Mouse (Mus musculus) thymus, adult 2 months (tissue): Measurements from ENCODE around the gene Mettl23. TPM values are rescaled to one million over a fixed set of nuclear protein-coding genes. Genes with fewer than 3 reads are reported as not detected.

Experiments used
- DNase-seq: peaks from one replicate; pipeline ENCODE4 v3.0.0; 2021
- H3K27ac ChIP-seq: fragments of 200-500 bp; 2 replicates; pipeline ENCODE4 v1.5.1; 2012; ENCODE audit warnings: low read length, control low read depth; ENCODE audit not compliant: control insufficient read depth, insufficient read depth
- H3K27me3 ChIP-seq: fragments of 200-500 bp; 2 replicates; pipeline ENCODE4 v1.6.1; 2012; ENCODE audit warnings: mild to moderate bottlenecking, low read length, moderate library complexity, mixed read lengths; ENCODE audit not compliant: control insufficient read depth, insufficient read depth
- H3K36me3 ChIP-seq: fragments of 200-500 bp; 2 replicates; pipeline ENCODE4 v1.6.1; 2012; ENCODE audit warnings: mild to moderate bottlenecking, low read length, moderate library complexity; ENCODE audit not compliant: control insufficient read depth, insufficient read depth
- H3K4me1 ChIP-seq: fragments of 200-500 bp; replicated peaks from 2 replicates; pipeline ENCODE4 v1.6.1; 2012; ENCODE audit warnings: low read length; ENCODE audit not compliant: control insufficient read depth, insufficient read depth
- H3K4me3 ChIP-seq: fragments of 200-500 bp; 2 replicates; pipeline ENCODE4 v1.5.1; 2012; ENCODE audit warnings: mild to moderate bottlenecking, low read length, control low read depth, moderate library complexity; ENCODE audit not compliant: control insufficient read depth, insufficient read depth
- CTCF ChIP-seq: fragments of 200-500 bp; IDR thresholded peaks from 2 replicates; pipeline ENCODE4 v1.5.1; 2012; ENCODE audit warnings: mild to moderate bottlenecking, control low read depth, low read length, moderate library complexity, borderline replicate concordance; ENCODE audit not compliant: control insufficient read depth, poor library complexity, insufficient read depth; ENCODE audit errors: extremely low read depth
- POLR2A ChIP-seq: fragments of 200-500 bp; IDR thresholded peaks from 2 replicates; pipeline ENCODE4 v1.6.1; 2012; ENCODE audit warnings: mild to moderate bottlenecking, low read length, control low read depth, moderate library complexity; ENCODE audit not compliant: control insufficient read depth, poor library complexity, insufficient read depth; ENCODE audit errors: extremely low read depth
- WGBS: fragments of 180-500 bp; shearing (Covaris S2); methylation state at CpG from one replicate; pipeline ENCODE4 v1.1.7; 2018; 5-methylcytosine and 5-hydroxymethylcytosine counted together
- polyA plus RNA-seq: library from polyadenylated mRNA; depleted of rRNA; stranded (reverse); fragments of >200 nt; gene quantifications from 2 replicates; pipeline ENCODE4 v1.2.3, GENCODE M21; 2012

Mettl23 gene
- polyA plus RNA-seq, 1 experiment = 82.6 TPM

- H3K4me1 ChIP-seq = no peaks in the 10 kb centered on the region
- TF ChIP-seq CTCF = no peak
- TF ChIP-seq POLR2A = no peak
- no peaks in the 10 kb centered on the region for H3K27me3 ChIP-seq
- H3K4me3 ChIP-seq = peak overlapping the region; percentile 85
- peaks cover 33% of the 10 kb centered on the region for H3K36me3 ChIP-seq
- no peak for DNase-seq
- H3K27ac ChIP-seq = peak overlapping the region; percentile 81
- under 1% methylated on average over 29 of the region's 29 CpGs for WGBS
These were observed 8.7 kb downstream of the Mettl23 start for GRCm38 (mm10) chr11:116851576-116852290.

- no peaks in the 10 kb centered on the region for H3K4me1 ChIP-seq
- H3K27ac ChIP-seq = peak within 1 kb of the TSS; percentile 81
- H3K4me3 ChIP-seq = peak within 1 kb of the TSS; percentile 85
- peaks cover 33% of the 10 kb centered on the region for H3K36me3 ChIP-seq
- WGBS = under 1% methylated on average over 88 of the region's 91 CpGs
- no peak for TF ChIP-seq CTCF
- no peak for TF ChIP-seq POLR2A
- peak; percentile 84 for DNase-seq
- no peaks in the 10 kb centered on the region for H3K27me3 ChIP-seq
These were observed 9.3 kb downstream of the Mettl23 start, which contains the start of gene Mfsd11 for GRCm38 (mm10) chr11:116852291-116852890. Gene Mfsd11 (plus strand): TSS chr11:116852440.

DNA sequence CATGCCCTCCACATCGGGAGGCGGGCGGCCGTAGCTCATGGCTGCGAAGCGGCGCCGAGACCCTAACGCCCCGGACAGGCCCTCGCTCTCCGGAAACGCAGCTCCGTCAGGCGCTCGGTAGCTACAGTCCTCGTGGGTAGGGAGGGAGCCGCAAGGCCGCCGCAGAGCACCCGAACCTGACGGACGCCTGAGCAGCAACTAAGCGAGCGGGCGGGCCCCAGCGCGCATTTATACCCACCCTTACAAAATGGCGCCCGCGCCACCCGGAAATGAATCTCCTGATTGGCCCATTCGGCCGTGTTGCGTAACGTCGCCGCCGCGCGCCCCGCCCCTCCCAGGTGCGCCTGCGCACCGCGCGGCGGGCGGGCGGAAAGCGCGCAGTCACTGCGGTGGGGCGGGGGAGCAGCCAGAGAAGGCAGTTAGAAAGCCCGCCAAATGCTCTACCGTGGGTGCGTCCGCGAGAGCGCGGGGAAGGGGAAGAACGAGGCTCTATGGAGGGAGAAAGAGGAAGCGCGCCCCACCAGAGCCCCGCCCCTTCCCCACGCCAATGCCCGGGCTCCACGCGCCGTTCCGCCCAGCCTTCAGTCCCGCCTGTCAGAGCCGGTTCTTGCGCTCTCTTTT lies 9.9 kb downstream of the Mettl23 start, which contains the start of gene Srsf2:
TSS of gene Srsf2 (minus strand) at position 204 of the 621 bp plus-strand sequence.
- under 1% methylated on average over 72 of the region's 74 CpGs for WGBS
- Histone ChIP-seq H3K4me1 (no peaks in the 10 kb centered on the region), H3K36me3 (peaks cover 32% of the 10 kb centered on the region), H3K4me3 (peak within 1 kb of the TSS; percentile 85), H3K27me3 (no peaks in the 10 kb centered on the region), H3K27ac (peak within 1 kb of the TSS; percentile 81)
- peak; percentile 94 for DNase-seq
- TF ChIP-seq POLR2A (peak; percentile 99), CTCF (0 out of 2 replicates have a peak, but pooled peaks have one; percentile 34)

DNA sequence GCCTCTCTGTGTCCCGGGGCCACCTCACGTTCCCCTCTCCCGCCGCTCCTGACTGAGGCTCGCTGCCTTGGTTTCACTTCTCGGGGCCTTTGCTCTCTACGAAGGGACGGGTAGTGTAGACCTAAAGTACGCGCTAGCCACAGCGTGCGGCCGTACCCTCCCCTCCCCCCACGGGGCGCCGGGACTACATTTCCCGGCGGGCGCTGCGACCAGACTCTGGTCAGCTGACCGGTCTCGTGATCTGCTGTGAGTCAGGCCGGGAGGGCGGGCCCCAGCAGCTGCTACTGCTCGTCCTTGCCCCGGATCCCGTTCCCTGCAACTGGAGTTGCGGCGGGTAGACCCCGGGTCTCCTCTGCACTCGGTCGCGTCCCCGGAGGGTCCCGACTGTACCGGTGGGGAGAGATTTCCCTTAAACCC lies 10.4 kb downstream of the Mettl23 start:
- H3K27ac ChIP-seq = peak overlapping the region; percentile 79
- H3K27me3 ChIP-seq = no peaks in the 10 kb centered on the region
- peaks cover 27% of the 10 kb centered on the region for H3K36me3 ChIP-seq
- DNase-seq = peak; percentile 97
- no peaks in the 10 kb centered on the region for H3K4me1 ChIP-seq
- TF ChIP-seq CTCF (peak; percentile 14; the same call in 1 of the 2 replicates), POLR2A (peak; percentile 44; the same call in 1 of the 2 replicates)
- H3K4me3 ChIP-seq = peak overlapping the region; percentile 78
- under 1% methylated on average over 36 of the region's 36 CpGs for WGBS

DNA sequence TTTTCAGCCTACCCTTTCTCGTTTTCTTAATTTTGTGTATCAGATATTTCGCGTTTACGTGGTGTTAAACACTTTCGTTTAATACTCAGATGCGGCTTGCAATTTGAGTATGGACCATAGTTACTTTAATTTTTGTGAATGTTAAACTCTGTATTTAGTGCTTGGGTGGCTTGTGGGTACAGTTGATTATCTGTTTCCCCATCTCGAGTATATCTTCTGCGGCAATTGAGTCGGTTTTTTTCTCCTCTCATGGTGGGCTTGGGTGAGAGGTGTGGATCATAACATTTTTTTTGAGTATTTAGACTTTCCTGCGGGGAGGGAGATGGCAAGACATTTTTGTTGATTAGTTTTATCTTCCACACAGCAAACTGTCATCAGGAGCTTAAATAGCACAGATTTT lies 11.2 kb downstream of the Mettl23 start:
- Histone ChIP-seq H3K27me3 (no peaks in the 10 kb centered on the region), H3K27ac (no peak overlapping the region), H3K4me3 (peak overlapping the region; percentile 78; the same call in 1 of the 2 replicates), H3K36me3 (peaks cover 21% of the 10 kb centered on the region), H3K4me1 (no peaks in the 10 kb centered on the region)
- DNase-seq = no peak
- TF ChIP-seq POLR2A = no peak
- WGBS = 4% methylated on average over 10 of the region's 10 CpGs

DNA sequence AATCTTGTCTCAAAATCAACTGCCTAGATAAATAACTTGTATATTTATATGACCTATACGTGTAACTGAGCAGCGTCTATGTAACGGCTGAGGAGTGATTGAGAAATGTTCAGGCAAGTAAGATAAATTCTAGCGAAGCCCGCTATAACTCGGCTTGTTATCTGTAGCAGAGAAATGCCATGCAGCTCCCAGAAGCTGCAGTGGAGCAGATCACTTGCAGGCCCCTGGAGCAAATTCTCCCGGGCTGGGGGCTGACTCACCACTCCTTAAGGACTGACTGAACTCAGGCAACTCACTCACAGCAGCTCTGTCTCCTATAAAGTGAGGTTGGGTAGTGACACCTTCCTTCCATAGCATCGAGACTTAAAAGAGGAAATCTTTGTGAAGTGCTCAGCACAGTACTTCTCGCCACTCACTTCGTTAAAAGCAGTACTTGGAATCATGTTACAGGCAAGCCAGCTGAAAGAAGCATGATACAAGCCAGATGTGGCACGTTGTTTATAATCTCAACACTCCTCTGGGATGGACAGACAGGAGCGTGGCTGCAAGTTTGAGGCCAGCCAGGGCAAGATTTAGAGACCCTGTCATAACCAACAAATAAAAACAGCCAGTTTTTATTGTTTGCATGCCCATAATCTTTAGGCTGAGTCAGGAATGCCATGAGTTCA lies 14.2 kb downstream of the Mettl23 start:
- no peak for DNase-seq
- Histone ChIP-seq H3K27me3 (no peaks in the 10 kb centered on the region), H3K4me1 (no peaks in the 10 kb centered on the region), H3K4me3 (no peak overlapping the region), H3K36me3 (peaks cover 7% of the 10 kb centered on the region), H3K27ac (no peak overlapping the region)
- TF ChIP-seq CTCF (no peak), POLR2A (no peak)
- 93% methylated on average over 12 of the region's 12 CpGs for WGBS
